Mouse (Mus musculus) kidney, embryonic 14.5 days (tissue): ENCODE measurements around the gene 4632433K11Rik. TPM values are rescaled to one million over a fixed set of nuclear protein-coding genes. Genes with fewer than 3 reads are reported as not detected.

Source experiments
- ATAC-seq: fragments of 200-750 bp; cut with Nextera tagmentation; 2 replicates; pipeline ENCODE4 v1.8.0; 2017; ENCODE audit warnings: moderate number of reproducible peaks, mild to moderate bottlenecking, moderate TSS enrichment, moderate library complexity; ENCODE audit not compliant: low FRiP score, low TSS enrichment
- H3K27ac ChIP-seq: fragments of 300-500 bp; sonication (generic); 2 replicates; pipeline ENCODE4 v1.5.1; 2014; ENCODE audit warnings: low read depth, mild to moderate bottlenecking, low read length, moderate library complexity, mixed read lengths
- H3K27me3 ChIP-seq: fragments of 300-500 bp; sonication (generic); 2 replicates; pipeline ENCODE4 v1.6.1; 2014; ENCODE audit warnings: mild to moderate bottlenecking, low read length; ENCODE audit not compliant: control insufficient read depth, insufficient read depth
- H3K36me3 ChIP-seq: fragments of 300-500 bp; sonication (generic); 2 replicates; pipeline ENCODE4 v1.6.1; 2014; ENCODE audit warnings: low read length, mixed read lengths; ENCODE audit not compliant: control insufficient read depth, insufficient read depth
- H3K4me1 ChIP-seq: fragments of 300-500 bp; sonication (generic); 2 replicates; pipeline ENCODE4 v1.6.1; 2014; ENCODE audit warnings: low read length, mixed read lengths; ENCODE audit not compliant: control insufficient read depth, insufficient read depth
- H3K4me2 ChIP-seq: fragments of 300-500 bp; sonication (generic); replicated peaks from 2 replicates; pipeline ENCODE4 v1.6.1; 2014; ENCODE audit warnings: low read depth, mild to moderate bottlenecking, low read length
- H3K4me3 ChIP-seq: fragments of 300-500 bp; sonication (generic); 2 replicates; pipeline ENCODE4 v1.5.1; 2014; ENCODE audit warnings: mild to moderate bottlenecking, low read length
- H3K9ac ChIP-seq: fragments of 300-500 bp; sonication (generic); 2 replicates; pipeline ENCODE4 v1.6.1; 2014; ENCODE audit warnings: low read depth, mild to moderate bottlenecking, low read length, moderate library complexity
- H3K9me3 ChIP-seq: fragments of 300-500 bp; sonication (generic); 2 replicates; pipeline ENCODE4 v1.6.1; 2016; ENCODE audit warnings: low read length; ENCODE audit not compliant: control insufficient read depth
- WGBS: fragments of 180-500 bp; shearing (Covaris S2); extraction: QIAGEN DNeasy Blood & Tissue Kit; methylation state at CpG from one replicate; pipeline ENCODE4 v1.1.7; 2014; 5-methylcytosine and 5-hydroxymethylcytosine counted together
- polyA plus RNA-seq: library from polyadenylated mRNA; unstranded; fragments of >200 nt; fragmentation: Nextera tagmentation; extraction: Ambion mirVana; gene quantifications from 2 replicates; pipeline ENCODE4 v1.2.1, GENCODE M21; 2014

4632433K11Rik gene
- polyA plus RNA-seq, 1 experiment from 2014 or later = not detected

- peak within 1 kb of the TSS; percentile 78 for H3K27ac ChIP-seq
- ATAC-seq = peak; percentile 72
- 1% methylated on average over 65 of the region's 65 CpGs for WGBS
- no peaks in the 10 kb centered on the region for H3K9me3 ChIP-seq
- peaks cover 40% of the 10 kb centered on the region for H3K27me3 ChIP-seq
- no peaks in the 10 kb centered on the region for H3K36me3 ChIP-seq
- peak within 1 kb of the TSS; percentile 79 for H3K4me3 ChIP-seq
- peak within 1 kb of the TSS; percentile 84 for H3K4me2 ChIP-seq
- H3K4me1 ChIP-seq = peaks cover 24% of the 10 kb centered on the region
- H3K9ac ChIP-seq = peak within 1 kb of the TSS; percentile 92
These were observed 17.6 kb downstream of the 4632433K11Rik start, which contains the start of gene Zfp580 for GRCm38 (mm10) chr7:5051193-5052192. Gene Zfp580, plus strand, starts transcription at chr7:5051538.

GRCm38 (mm10) chr7:5052438-5052837 lies 18.5 kb downstream of the 4632433K11Rik start:
- H3K4me1 ChIP-seq = peaks cover 24% of the 10 kb centered on the region
- peak overlapping the region; percentile 79 for H3K4me3 ChIP-seq
- H3K9ac ChIP-seq = peak overlapping the region; percentile 92
- 3% methylated on average over 12 of the region's 12 CpGs for whole genome bisulfite sequencing
- H3K4me2 ChIP-seq = peak overlapping the region; percentile 84
- no peaks in the 10 kb centered on the region for H3K9me3 ChIP-seq
- H3K27me3 ChIP-seq = peaks cover 45% of the 10 kb centered on the region
- H3K27ac ChIP-seq = no peak overlapping the region
- H3K36me3 ChIP-seq = no peaks in the 10 kb centered on the region
- ATAC-seq = no peak

DNA sequence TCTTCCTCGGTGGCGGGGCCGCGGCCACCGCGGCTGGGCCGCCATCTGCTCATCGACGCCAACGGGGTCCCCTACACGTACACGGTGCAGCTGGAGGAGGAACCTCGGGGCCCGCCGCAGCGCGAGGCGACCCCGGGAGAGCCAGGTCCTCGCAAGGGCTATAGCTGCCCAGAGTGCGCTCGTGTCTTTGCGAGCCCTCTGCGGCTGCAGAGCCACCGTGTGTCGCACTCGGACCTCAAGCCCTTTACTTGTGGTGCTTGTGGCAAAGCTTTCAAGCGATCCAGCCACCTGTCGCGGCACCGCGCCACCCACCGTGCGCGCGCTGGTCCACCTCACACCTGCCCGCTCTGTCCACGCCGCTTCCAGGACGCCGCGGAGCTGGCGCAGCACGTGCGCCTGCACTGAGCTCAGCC lies 19.0 kb downstream of the 4632433K11Rik start:
- H3K4me1 ChIP-seq = peaks cover 24% of the 10 kb centered on the region
- H3K27me3 ChIP-seq = peaks cover 45% of the 10 kb centered on the region
- H3K4me3 ChIP-seq = peak overlapping the region; percentile 79
- peak; percentile 8; the same call in 1 of the 2 replicates for ATAC-seq
- H3K36me3 ChIP-seq = no peaks in the 10 kb centered on the region
- H3K9ac ChIP-seq = peak overlapping the region; percentile 92
- H3K9me3 ChIP-seq = no peaks in the 10 kb centered on the region
- H3K4me2 ChIP-seq = peak overlapping the region; percentile 84
- 4% methylated on average over 45 of the region's 45 CpGs for WGBS
- no peak overlapping the region for H3K27ac ChIP-seq

GRCm38 (mm10) chr7:5053456-5054179 lies 19.7 kb downstream of the 4632433K11Rik start:
- 8% methylated on average over 32 of the region's 32 CpGs for WGBS
- H3K27me3 ChIP-seq = peaks cover 45% of the 10 kb centered on the region
- no peaks in the 10 kb centered on the region for H3K9me3 ChIP-seq
- peaks cover 24% of the 10 kb centered on the region for H3K4me1 ChIP-seq
- H3K4me2 ChIP-seq = peak overlapping the region; percentile 84
- peak overlapping the region; percentile 79 for H3K4me3 ChIP-seq
- ATAC-seq = no peak
- H3K27ac ChIP-seq = no peak overlapping the region
- peak overlapping the region; percentile 53; the same call in 1 of the 2 replicates for H3K9ac ChIP-seq
- H3K36me3 ChIP-seq = no peaks in the 10 kb centered on the region

GRCm38 (mm10) chr7:5056651-5057263 lies 22.8 kb downstream of the 4632433K11Rik start:
- peak overlapping the region; percentile 42; the same call in 1 of the 2 replicates for H3K27ac ChIP-seq
- no peak for ATAC-seq

DNA sequence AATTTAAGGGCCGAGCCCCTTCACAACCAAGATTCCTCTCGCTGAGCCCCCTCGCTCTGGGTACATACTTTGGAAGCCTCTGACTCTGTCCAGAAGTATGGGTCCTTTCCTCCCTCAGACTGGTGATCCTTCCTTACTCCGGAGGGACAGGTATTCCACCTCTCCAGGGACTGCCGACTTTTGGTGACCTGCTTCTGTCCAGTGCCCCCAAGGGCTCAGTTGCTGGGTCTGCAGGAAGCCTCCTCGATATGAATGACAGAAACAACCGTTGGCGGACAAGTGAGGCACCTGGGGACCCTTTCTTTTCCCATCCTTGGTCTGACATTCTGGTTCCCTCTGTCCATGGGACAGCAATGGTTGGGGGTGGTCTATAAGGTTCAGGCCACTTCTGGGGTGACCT lies 23.5 kb downstream of the 4632433K11Rik start:
- Histone ChIP-seq H3K36me3 (no peaks in the 10 kb centered on the region), H3K4me2 (peak overlapping the region; percentile 90), H3K4me1 (peaks cover 28% of the 10 kb centered on the region), H3K27ac (no peak overlapping the region), H3K4me3 (peak overlapping the region; percentile 60), H3K27me3 (peaks cover 38% of the 10 kb centered on the region), H3K9me3 (no peaks in the 10 kb centered on the region), H3K9ac (peak overlapping the region; percentile 75)
- 27% methylated on average over 8 of the region's 8 CpGs for WGBS
- ATAC-seq = no peak

More at GRCm38 (mm10) chr7:5056651-5057263, 22.8 kb downstream of the 4632433K11Rik start:
- Histone ChIP-seq H3K9ac (peak overlapping the region; percentile 75), H3K4me1 (peaks cover 32% of the 10 kb centered on the region), H3K9me3 (no peaks in the 10 kb centered on the region), H3K36me3 (no peaks in the 10 kb centered on the region), H3K4me3 (peak overlapping the region; percentile 60), H3K27me3 (peaks cover 45% of the 10 kb centered on the region), H3K4me2 (peak overlapping the region; percentile 90)
- 1% methylated on average over 51 of the region's 55 CpGs for WGBS

GRCm38 (mm10) chr7:5057804-5058203 lies 23.9 kb downstream of the 4632433K11Rik start:
- H3K27ac ChIP-seq = no peak overlapping the region
- 33% methylated on average over 11 of the region's 11 CpGs for WGBS
- H3K36me3 ChIP-seq = no peaks in the 10 kb centered on the region
- no peak for ATAC-seq
- H3K4me2 ChIP-seq = peak overlapping the region; percentile 90
- no peaks in the 10 kb centered on the region for H3K9me3 ChIP-seq
- H3K9ac ChIP-seq = peak overlapping the region; percentile 75; the same call in 1 of the 2 replicates
- H3K27me3 ChIP-seq = peaks cover 35% of the 10 kb centered on the region
- peaks cover 24% of the 10 kb centered on the region for H3K4me1 ChIP-seq
- H3K4me3 ChIP-seq = no peak overlapping the region; the same call in 1 of the 2 replicates

DNA sequence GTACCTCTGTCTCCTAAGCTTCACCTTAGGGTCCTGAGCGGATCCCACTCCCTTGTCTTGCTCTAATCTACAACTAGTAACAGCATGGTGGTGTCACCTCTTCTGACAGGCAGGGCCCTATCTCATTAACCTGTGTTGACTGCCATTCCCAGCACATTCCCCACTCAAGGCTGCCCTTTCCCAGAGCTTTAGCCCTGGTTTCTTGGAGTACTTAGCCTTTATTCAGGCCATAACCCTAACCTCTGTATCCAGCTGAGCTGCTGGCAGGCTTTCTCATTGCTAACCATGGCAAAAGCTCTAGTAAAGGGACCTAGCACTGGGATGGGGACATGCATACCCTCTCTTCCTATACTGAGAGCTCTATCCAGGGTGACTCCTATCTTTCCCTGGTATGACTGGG lies 24.7 kb downstream of the 4632433K11Rik start:
- H3K27me3 ChIP-seq = peaks cover 28% of the 10 kb centered on the region
- H3K4me3 ChIP-seq = no peak overlapping the region
- no peaks in the 10 kb centered on the region for H3K36me3 ChIP-seq
- H3K9ac ChIP-seq = no peak overlapping the region
- H3K27ac ChIP-seq = no peak overlapping the region
- 95% methylated on average over 1 of the region's 1 CpGs for WGBS
- H3K4me1 ChIP-seq = peaks cover 20% of the 10 kb centered on the region; the same call in 1 of the 2 replicates
- ATAC-seq = no peak
- H3K9me3 ChIP-seq = no peaks in the 10 kb centered on the region
- H3K4me2 ChIP-seq = no peak overlapping the region
